Mouse (Mus musculus): ENCODE results near the gene Map1b. TPM values are rescaled to one million over a fixed set of nuclear protein-coding genes. Genes with fewer than 3 reads are reported as not detected.
A peak's percentile ranks its signal among the peaks of the same experiment; 100 is the strongest.

Map1b gene
- polyA plus RNA-seq (2012; rRNA removed), result 2.3 and 4.1 TPM in 2 replicates

DNA sequence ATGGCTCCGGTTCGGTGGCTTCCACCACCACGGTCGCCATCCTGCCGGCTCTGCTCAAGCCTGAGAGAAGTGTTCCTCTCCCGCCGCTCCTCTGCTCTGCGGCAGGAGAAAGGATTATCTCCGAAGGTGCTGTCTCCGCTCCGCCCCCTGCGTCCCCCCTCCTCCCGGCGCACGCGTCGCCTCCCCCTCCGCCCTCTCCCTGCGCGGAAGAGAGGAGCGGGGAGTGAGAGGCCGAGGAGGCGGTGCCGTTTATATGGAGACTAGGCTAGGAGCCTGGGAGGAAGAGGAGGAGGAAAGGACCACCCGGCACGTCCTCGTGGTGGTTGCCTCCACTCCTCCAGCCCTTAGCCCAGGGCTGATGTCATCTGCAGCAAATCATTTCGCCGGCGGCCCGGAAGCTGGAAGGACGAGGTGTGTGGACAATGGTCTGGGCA lies at the start of gene Map1b:
Gene Map1b (minus strand): TSS at position 93 of the 434 bp plus-strand sequence.
- WGBS, result under 1% methylated on average over 21 of the region's 32 CpGs
- Histone ChIP-seq H3K4me3 (replicated peaks; ENCODE audit: extremely low read depth, low read depth, low read length) (peak within 1 kb of the TSS; percentile 78), H3K4me1 (ENCODE audit: control insufficient read depth, insufficient read depth, low read length) (peaks cover 5% of the 10 kb centered on the region; the same call in 1 of the 2 replicates)
- DNase-seq, result peak; percentile 41
- TF ChIP-seq POLR2A (IDR thresholded peaks at IDR 0.05; ENCODE audit: borderline replicate concordance, extremely low read depth, low read depth, low read length), result no peak; the same call in 1 of the 2 replicates
- no peak for TF ChIP-seq CTCF (IDR thresholded peaks at IDR 0.05; ENCODE audit: insufficient read depth, low read length)

DNA sequence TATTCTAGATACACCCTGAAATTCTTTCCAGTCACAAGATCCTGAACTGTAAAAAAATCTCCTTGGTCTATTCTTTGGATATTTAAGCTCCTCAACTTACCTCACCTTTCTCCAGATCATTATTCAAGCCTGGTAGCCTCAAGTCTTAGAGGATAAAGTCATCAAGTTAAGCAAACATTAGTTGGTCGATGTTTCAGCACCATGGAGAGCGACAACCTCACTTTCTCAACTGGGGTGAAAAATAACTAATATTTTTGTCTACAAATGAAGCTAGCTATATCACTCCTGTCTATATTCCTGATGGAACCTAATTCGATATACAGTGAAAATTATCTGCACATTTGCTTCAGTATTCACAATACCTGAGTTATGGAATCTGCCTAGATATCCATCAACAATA lies 48.0 kb upstream of the Map1b start:
- 18% methylated on average over 3 of the region's 3 CpGs for WGBS
- TF ChIP-seq CTCF (IDR thresholded peaks at IDR 0.05; ENCODE audit: insufficient read depth, low read length) (no peak), POLR2A (IDR thresholded peaks at IDR 0.05; ENCODE audit: borderline replicate concordance, extremely low read depth, low read depth, low read length) (no peak)
- no peaks in the 10 kb centered on the region for H3K4me1 ChIP-seq (ENCODE audit: control insufficient read depth, insufficient read depth, low read length)
- no peak for DNase-seq
- H3K4me3 ChIP-seq (replicated peaks; ENCODE audit: extremely low read depth, low read depth, low read length), result no peak overlapping the region

DNA sequence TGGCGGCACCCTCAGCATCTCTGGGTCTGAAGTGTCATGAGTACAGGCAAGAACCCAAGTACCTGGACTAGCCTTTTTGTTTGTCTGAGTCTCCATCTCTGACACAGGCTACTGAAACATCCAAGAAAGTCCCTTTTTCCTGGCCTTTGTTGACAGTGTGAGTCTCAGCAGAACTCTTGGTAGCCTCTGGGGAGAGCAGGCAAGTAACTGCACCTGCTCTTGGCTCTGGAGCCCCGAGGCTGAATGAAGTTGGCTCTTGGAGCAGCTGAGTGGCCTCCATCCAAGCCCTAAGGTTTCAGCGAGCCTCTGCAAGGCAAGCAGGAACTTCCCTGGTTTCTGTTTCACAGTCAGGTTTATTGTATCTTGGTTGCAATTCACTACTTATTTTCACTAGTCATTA lies 46.7 kb upstream of the Map1b start:
- Histone ChIP-seq H3K4me1 (ENCODE audit: control insufficient read depth, insufficient read depth, low read length) (no peaks in the 10 kb centered on the region), H3K4me3 (replicated peaks; ENCODE audit: extremely low read depth, low read depth, low read length) (no peak overlapping the region)
- no peak for TF ChIP-seq POLR2A (IDR thresholded peaks at IDR 0.05; ENCODE audit: borderline replicate concordance, extremely low read depth, low read depth, low read length)
- TF ChIP-seq CTCF (IDR thresholded peaks at IDR 0.05; ENCODE audit: insufficient read depth, low read length), result no peak
- 57% methylated on average over 3 of the region's 3 CpGs for WGBS
- no peak for DNase-seq

DNA sequence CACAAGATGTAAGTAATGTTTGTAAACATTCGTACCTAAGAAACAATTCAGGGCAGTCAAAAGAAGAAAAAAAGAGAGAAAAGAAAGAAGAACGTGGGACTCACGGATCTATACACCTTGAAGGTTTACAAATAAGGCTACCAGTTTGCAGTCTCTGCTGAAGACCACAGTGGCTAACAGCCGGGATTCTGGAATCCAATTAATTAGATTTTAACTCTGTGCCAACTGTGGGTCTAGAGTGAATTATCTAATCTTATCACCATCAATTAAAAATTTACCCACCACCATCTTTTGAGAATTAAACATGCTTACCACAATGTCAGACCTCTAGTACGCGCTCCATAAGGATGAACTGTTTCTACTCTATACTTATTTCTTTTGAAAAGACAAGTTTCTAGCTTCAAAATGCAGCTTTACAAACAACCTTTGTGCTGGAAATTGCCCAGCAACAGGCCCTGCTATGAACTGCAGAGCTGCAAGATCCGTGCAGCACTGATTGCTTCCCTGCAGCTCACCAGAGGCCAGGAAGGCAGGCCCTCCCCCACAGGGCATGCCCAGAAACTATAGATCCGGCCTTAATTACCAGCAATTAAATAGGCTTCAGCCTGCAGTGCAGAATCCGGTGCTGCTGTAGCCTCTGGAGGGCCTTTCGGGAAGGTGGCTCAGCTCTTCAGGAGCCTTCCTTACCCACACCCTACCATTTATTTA lies 45.7 kb upstream of the Map1b start:
- no peak for DNase-seq
- Histone ChIP-seq H3K4me3 (replicated peaks; ENCODE audit: extremely low read depth, low read depth, low read length) (no peak overlapping the region), H3K4me1 (ENCODE audit: control insufficient read depth, insufficient read depth, low read length) (no peaks in the 10 kb centered on the region)
- no peak for TF ChIP-seq CTCF (IDR thresholded peaks at IDR 0.05; ENCODE audit: insufficient read depth, low read length)
- TF ChIP-seq POLR2A (IDR thresholded peaks at IDR 0.05; ENCODE audit: borderline replicate concordance, extremely low read depth, low read depth, low read length), result no peak
- WGBS, result 65% methylated on average over 10 of the region's 10 CpGs

DNA sequence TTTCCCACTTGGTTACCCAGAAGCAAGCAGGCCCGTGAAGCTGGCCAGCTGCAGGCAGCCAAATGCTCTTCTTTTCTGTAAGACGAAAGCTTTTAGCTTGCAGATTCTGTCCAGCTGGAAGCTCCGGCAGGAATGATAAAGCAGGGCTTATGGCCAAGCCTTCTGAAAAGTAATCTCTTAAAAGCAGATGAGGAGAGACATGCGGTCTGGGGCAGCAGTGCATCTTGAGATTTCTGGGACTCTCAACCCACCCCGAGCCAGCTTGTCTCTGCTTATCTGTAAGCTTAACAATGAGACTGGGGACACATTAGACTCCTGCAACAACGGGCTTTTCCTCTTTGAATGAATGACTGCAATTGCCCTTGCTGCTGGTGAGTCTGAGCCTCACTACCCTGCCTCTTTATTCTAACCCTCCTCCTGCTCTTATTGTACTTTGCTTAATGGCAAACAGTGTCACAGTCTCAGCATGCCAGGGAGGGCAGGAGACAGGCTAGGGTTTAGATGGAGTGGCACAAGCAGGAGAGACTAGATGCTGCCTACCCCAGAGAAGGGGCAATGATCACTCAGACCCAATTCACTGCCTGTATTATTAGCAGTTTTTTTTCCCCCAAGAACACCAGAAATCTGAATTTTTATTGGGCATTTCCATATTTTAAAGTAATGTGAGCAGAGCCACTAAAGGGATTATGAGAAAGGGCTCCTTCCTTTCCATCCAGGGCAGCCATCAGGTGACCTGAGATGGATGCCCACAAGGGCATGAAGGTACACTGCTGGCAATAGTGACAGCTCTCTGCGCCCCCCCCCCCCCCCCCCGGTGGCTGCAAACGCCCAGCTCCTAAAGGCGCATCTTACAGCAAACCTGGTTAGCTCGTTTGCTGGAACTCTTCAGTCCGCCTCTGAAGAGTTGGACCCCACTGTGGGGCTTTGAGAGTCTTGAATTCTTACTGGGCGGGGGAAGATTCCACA lies 44.6 kb upstream of the Map1b start:
- Histone ChIP-seq H3K4me1 (ENCODE audit: control insufficient read depth, insufficient read depth, low read length) (no peaks in the 10 kb centered on the region), H3K4me3 (replicated peaks; ENCODE audit: extremely low read depth, low read depth, low read length) (no peak overlapping the region)
- DNase-seq, result no peak
- TF ChIP-seq CTCF (IDR thresholded peaks at IDR 0.05; ENCODE audit: insufficient read depth, low read length) (no peak), POLR2A (IDR thresholded peaks at IDR 0.05; ENCODE audit: borderline replicate concordance, extremely low read depth, low read depth, low read length) (no peak)
- 55% methylated on average over 13 of the region's 13 CpGs for WGBS

DNA sequence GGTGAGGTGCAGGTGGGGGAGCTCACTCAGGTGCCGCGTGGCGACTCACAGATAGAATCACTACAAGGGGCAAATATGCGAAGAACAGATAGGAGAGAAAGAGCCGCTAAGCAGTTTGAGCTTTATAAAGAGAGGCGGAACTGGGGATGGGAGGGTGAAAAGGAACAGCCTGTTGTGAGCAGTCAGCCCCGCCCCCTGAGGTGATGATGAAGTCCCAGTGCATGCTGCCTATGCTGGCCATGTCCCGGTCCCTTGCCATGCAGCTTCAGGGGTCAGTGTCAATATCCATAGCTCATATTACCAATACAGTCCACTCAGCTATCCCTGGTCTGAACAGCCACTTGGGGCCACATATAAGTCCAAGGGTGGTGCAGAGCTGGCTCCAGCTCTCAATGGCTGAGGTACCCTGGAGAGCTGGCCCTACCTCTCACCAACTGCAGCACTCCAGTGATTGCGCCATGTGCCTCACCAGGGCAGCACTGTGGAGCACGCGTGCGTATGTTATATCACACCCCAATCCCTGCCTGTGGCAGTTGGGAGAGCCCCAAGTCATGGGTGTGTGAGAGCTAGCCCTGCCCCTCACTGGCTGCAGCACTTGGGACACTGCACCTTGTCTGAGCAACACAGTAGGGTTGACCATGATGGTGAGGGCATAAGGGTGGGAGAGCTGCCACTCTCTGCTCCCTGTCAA lies 42.0 kb upstream of the Map1b start:
- WGBS, result 65% methylated on average over 12 of the region's 12 CpGs
- no peaks in the 10 kb centered on the region for H3K4me1 ChIP-seq (ENCODE audit: control insufficient read depth, insufficient read depth, low read length)
- TF ChIP-seq CTCF (IDR thresholded peaks at IDR 0.05; ENCODE audit: insufficient read depth, low read length) (no peak), POLR2A (IDR thresholded peaks at IDR 0.05; ENCODE audit: borderline replicate concordance, extremely low read depth, low read depth, low read length) (no peak)
- no peak overlapping the region for H3K4me3 ChIP-seq (replicated peaks; ENCODE audit: extremely low read depth, low read depth, low read length)
- no peak for DNase-seq

DNA sequence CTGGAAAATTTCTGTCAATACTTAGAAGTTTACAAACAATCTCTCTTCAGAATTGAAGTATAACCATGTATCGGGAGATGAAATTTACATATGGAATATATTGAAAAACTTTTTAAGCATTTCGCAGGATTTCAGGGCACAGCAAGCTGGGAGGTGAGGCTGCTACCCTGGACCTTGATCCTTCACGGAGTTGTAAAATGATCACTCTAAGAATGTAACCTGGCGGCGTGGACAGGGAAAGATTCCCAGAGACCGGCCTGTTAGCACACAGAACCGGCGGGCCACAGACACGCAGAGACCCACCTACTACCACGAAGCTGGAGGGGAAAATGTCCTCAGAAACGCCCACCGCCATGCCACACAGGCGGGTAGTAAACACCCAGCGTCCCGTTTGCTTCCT lies 41.5 kb upstream of the Map1b start:
- TF ChIP-seq POLR2A (IDR thresholded peaks at IDR 0.05; ENCODE audit: borderline replicate concordance, extremely low read depth, low read depth, low read length) (no peak), CTCF (IDR thresholded peaks at IDR 0.05; ENCODE audit: insufficient read depth, low read length) (no peak)
- Histone ChIP-seq H3K4me1 (ENCODE audit: control insufficient read depth, insufficient read depth, low read length) (no peaks in the 10 kb centered on the region), H3K4me3 (replicated peaks; ENCODE audit: extremely low read depth, low read depth, low read length) (no peak overlapping the region)
- 64% methylated on average over 15 of the region's 15 CpGs for WGBS
- DNase-seq, result no peak

DNA sequence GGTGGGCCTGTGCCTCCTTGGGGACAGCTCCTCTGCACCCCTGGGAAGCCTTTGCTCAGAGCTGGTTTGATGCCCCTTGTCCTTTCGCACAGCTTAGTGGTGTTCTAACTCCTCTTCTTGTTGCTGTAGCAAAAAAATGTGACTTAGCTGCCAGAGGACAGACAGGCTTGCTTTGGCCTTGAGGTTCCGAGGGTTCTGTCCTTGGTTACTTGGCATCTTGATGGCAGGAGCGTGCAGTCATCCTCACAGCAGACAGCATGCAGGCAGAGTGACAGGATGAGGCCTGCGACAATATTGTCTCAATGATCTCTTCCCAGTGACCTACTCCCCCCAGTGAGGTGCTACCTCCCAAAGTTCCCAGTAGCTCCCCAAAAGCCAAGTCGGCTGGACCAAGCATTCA lies 41.0 kb upstream of the Map1b start:
- Histone ChIP-seq H3K4me3 (replicated peaks; ENCODE audit: extremely low read depth, low read depth, low read length) (no peak overlapping the region), H3K4me1 (ENCODE audit: control insufficient read depth, insufficient read depth, low read length) (no peaks in the 10 kb centered on the region)
- TF ChIP-seq CTCF (IDR thresholded peaks at IDR 0.05; ENCODE audit: insufficient read depth, low read length) (no peak), POLR2A (IDR thresholded peaks at IDR 0.05; ENCODE audit: borderline replicate concordance, extremely low read depth, low read depth, low read length) (no peak)
- DNase-seq, result no peak
- WGBS, result 86% methylated on average over 5 of the region's 5 CpGs

DNA sequence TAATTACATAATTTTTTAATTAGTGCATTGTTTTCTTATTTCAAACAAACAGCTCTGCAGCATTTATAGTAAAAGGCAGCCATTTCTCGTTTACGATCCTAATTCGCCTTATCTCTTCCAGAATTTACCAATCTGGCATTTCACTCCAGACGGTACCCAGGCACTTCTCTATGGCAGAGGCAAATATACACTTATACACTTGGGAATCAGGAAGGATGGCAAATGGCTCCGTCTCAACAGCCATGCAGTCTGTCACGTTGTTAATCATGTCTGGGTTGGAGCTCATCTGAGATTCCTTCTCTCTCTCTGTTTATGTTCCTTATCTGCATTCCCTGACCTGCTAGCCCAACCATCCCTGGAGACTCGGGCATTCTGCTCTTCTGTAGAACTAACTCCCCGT lies 38.6 kb upstream of the Map1b start:
- Histone ChIP-seq H3K4me3 (replicated peaks; ENCODE audit: extremely low read depth, low read depth, low read length) (no peak overlapping the region), H3K4me1 (ENCODE audit: control insufficient read depth, insufficient read depth, low read length) (no peaks in the 10 kb centered on the region)
- no peak for DNase-seq
- TF ChIP-seq POLR2A (IDR thresholded peaks at IDR 0.05; ENCODE audit: borderline replicate concordance, extremely low read depth, low read depth, low read length) (no peak), CTCF (IDR thresholded peaks at IDR 0.05; ENCODE audit: insufficient read depth, low read length) (no peak)
- WGBS, result 24% methylated on average over 8 of the region's 8 CpGs
